Mouse (Mus musculus) myocyte (in vitro differentiated cells): ENCODE results near the gene Acsbg1.

Source experiments
- MYOD1 ChIP-seq, 3 experiments: IDR thresholded peaks; one replicate each; pipeline ENCODE4 v1.6.1; 2011; ENCODE audit warnings: control low read depth in 2 of 3, low read depth in 2 of 3, mild to moderate bottlenecking in 2 of 3, moderate library complexity in 1 of 3; ENCODE audit not compliant: insufficient read length in 2 of 3, control insufficient read depth in 1 of 3
- POLR2A ChIP-seq: IDR thresholded peaks from one replicate; pipeline ENCODE4 v1.6.1; 2011; ENCODE audit warnings: low read depth, mild to moderate bottlenecking, control low read depth, moderate library complexity; ENCODE audit not compliant: insufficient read length
- USF1 ChIP-seq: IDR thresholded peaks from one replicate; pipeline ENCODE4 v1.6.1; 2011; ENCODE audit warnings: low read depth, mild to moderate bottlenecking, control low read depth, moderate library complexity

DNA sequence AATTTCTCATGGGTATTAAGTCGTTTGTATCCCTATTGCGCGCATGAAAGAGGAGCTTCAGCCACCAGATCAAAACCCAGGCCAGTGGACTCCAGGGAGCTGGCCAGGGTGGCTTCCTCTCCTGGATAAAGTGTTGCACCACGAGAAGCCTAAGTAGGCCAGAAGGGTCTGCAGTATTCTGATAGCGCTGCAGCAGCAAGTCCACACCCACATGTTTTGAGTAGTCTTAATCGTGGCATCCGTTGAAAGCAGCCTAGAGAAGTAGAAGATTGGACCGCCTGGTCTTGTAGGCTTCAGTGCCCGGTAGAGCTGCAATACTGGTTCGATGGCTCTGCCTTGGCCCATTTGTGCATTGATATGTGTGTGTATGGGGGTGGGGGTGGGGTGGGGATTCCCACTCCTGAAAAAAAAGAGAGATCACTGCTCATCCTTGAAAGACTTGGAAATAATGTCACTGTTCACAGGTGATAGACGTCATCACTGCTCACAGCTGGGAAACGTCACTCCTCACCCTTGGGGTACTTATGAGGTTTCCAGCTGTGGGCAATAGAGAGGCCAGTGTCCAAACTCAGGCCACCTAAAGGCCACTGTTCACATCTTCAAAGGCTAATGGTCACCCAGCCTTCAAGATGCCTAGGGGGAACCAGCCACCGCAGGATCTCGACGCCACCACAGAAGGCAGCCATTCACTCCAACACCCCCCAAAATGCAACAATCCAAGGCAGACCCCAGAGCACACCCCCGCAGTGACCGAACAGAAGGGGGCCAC is 36.8 kb upstream of the Acsbg1 start, which contains the start of gene Dnaja4:
- TF ChIP-seq USF1 (no peak), POLR2A (no peak), MYOD1 (IDR thresholded peaks at IDR 0.05; ENCODE audit: control insufficient read depth in 1 of 3, insufficient read length in 2 of 3, low read depth in 2 of 3) (no peak)
